Mouse (Mus musculus): ENCODE measurements around the gene Dbp. TPM values are rescaled to one million over a fixed set of nuclear protein-coding genes. Genes with fewer than 3 reads are reported as not detected.

The Dbp gene
- polyA plus RNA-seq, 1 experiment from 2014 or later = 13.4 TPM

GRCm38 (mm10) chr7:45693921-45694591 lies 10.8 kb upstream of the Dbp start, which contains the start of gene Sec1:
Gene Sec1 (minus strand): TSS chr7:45694402.
- no peak for DNase-seq (ENCODE audit: low spot score)

GRCm38 (mm10) chr7:45695098-45695497 lies 9.8 kb upstream of the Dbp start:
- peak; percentile 50 for DNase-seq (ENCODE audit: low spot score)

GRCm38 (mm10) chr7:45697894-45698293 lies 7.0 kb upstream of the Dbp start:
- DNase-seq (ENCODE audit: low spot score) = no peak

GRCm38 (mm10) chr7:45699523-45700141 lies 5.3 kb upstream of the Dbp start, which contains the start of gene Car11:
Gene Car11 (plus strand): TSS chr7:45699843.
- no peak for DNase-seq (ENCODE audit: low spot score)

GRCm38 (mm10) chr7:45700301-45701015 lies 4.4 kb upstream of the Dbp start:
- peak; percentile 68 for DNase-seq (ENCODE audit: low spot score)

- DNase-seq (ENCODE audit: low spot score) = no peak
Observed at GRCm38 (mm10) chr7:45701072-45701471, 3.8 kb upstream of the Dbp start.

GRCm38 (mm10) chr7:45701607-45702006 lies 3.3 kb upstream of the Dbp start:
- no peak for DNase-seq (ENCODE audit: low spot score)

- no peak for DNase-seq (ENCODE audit: low spot score)
Observed at GRCm38 (mm10) chr7:45702316-45702715, 2.6 kb upstream of the Dbp start.

GRCm38 (mm10) chr7:45702809-45703520 lies 1.9 kb upstream of the Dbp start:
- DNase-seq (ENCODE audit: low spot score) = no peak

- no peak for DNase-seq (ENCODE audit: low spot score)
Observed at GRCm38 (mm10) chr7:45703521-45704033, 1.3 kb upstream of the Dbp start.

- DNase-seq (ENCODE audit: low spot score) = peak; percentile 68
Observed at GRCm38 (mm10) chr7:45704046-45704559, 785 bp upstream of the Dbp start.

- DNase-seq (ENCODE audit: low spot score) = peak; percentile 51
Observed at GRCm38 (mm10) chr7:45705443-45705864, 566 bp downstream of the Dbp start.

- DNase-seq (ENCODE audit: low spot score) = peak; percentile 23
Observed at GRCm38 (mm10) chr7:45705873-45706281, 989 bp downstream of the Dbp start.

- peak; percentile 93 for DNase-seq (ENCODE audit: low spot score)
Observed at GRCm38 (mm10) chr7:45706721-45707241, 1.9 kb downstream of the Dbp start.

GRCm38 (mm10) chr7:45707375-45707967 lies 2.6 kb downstream of the Dbp start:
- DNase-seq (ENCODE audit: low spot score) = peak; percentile 86

GRCm38 (mm10) chr7:45708221-45708761 lies 3.4 kb downstream of the Dbp start:
- no peak for DNase-seq (ENCODE audit: low spot score)

- DNase-seq (ENCODE audit: low spot score) = no peak
Observed at GRCm38 (mm10) chr7:45709036-45709435, 4.1 kb downstream of the Dbp start.

- DNase-seq (ENCODE audit: low spot score) = no peak
Observed at GRCm38 (mm10) chr7:45709677-45710355, 4.9 kb downstream of the Dbp start.

- no peak for DNase-seq (ENCODE audit: low spot score)
Observed at GRCm38 (mm10) chr7:45710477-45711191, 5.7 kb downstream of the Dbp start.

Data from thymus, postnatal 0 days (tissue).